Mouse (Mus musculus) myocyte (in vitro differentiated cells): ENCODE results near the gene Syn1.

Source experiments
- CEBPB ChIP-seq: IDR thresholded peaks from 2 replicates; pipeline ENCODE4 v1.6.1; 2011; ENCODE audit warnings: mild to moderate bottlenecking, moderate library complexity; ENCODE audit not compliant: poor library complexity, insufficient read depth, severe bottlenecking
- E2F4 ChIP-seq: IDR thresholded peaks from one replicate; pipeline ENCODE4 v1.6.1; 2011; ENCODE audit warnings: mild to moderate bottlenecking, control low read depth, moderate library complexity; ENCODE audit not compliant: insufficient read depth
- MAX ChIP-seq: IDR thresholded peaks from one replicate; pipeline ENCODE4 v1.6.1; 2011; ENCODE audit warnings: low read depth, mild to moderate bottlenecking, control low read depth
- POLR2A ChIP-seq: IDR thresholded peaks from one replicate; pipeline ENCODE4 v1.6.1; 2011; ENCODE audit warnings: low read depth, mild to moderate bottlenecking, control low read depth, moderate library complexity; ENCODE audit not compliant: insufficient read length
- POLR2AphosphoS2 ChIP-seq: IDR thresholded peaks from one replicate; pipeline ENCODE4 v1.6.1; 2011; ENCODE audit warnings: low read depth, control low read depth; ENCODE audit not compliant: insufficient read length
- USF1 ChIP-seq: IDR thresholded peaks from one replicate; pipeline ENCODE4 v1.6.1; 2011; ENCODE audit warnings: low read depth, mild to moderate bottlenecking, control low read depth, moderate library complexity

- TF ChIP-seq POLR2A: peak; percentile 77
- TF ChIP-seq E2F4: no peak
- no peak for TF ChIP-seq MAX
- no peak for TF ChIP-seq USF1
- no peak for TF ChIP-seq CEBPB
- TF ChIP-seq POLR2AphosphoS2: peak; percentile 47
Measured at GRCm38 (mm10) chrX:20819204-20819628, 101.6 kb downstream of the Syn1 start.
